Mouse (Mus musculus) midbrain, postnatal 0 days (tissue): ENCODE measurements around the gene Atp11a. TPM values are rescaled to one million over a fixed set of nuclear protein-coding genes. Genes with fewer than 3 reads are reported as not detected.

Experiments
- ATAC-seq: fragments of 200-750 bp; cut with Nextera tagmentation; 2 replicates; pipeline ENCODE4 v1.8.0; 2017; ENCODE audit warnings: moderate number of reproducible peaks, mild to moderate bottlenecking, moderate TSS enrichment, moderate library complexity; ENCODE audit not compliant: low FRiP score
- DNase-seq: peaks from one replicate; pipeline ENCODE4 v3.0.0-alpha.2; 2015; ENCODE audit warnings: low spot score
- H3K27ac ChIP-seq: fragments of 300-500 bp; sonication (generic); 2 replicates; pipeline ENCODE4 v1.5.1; 2014; ENCODE audit warnings: low read depth, mild to moderate bottlenecking, low read length, mixed read lengths
- H3K27me3 ChIP-seq: fragments of 300-500 bp; sonication (generic); 2 replicates; pipeline ENCODE4 v1.6.1; 2014; ENCODE audit warnings: low read length, control low read depth, mixed read lengths; ENCODE audit not compliant: insufficient read depth
- H3K36me3 ChIP-seq: fragments of 300-500 bp; sonication (generic); 2 replicates; pipeline ENCODE4 v1.6.1; 2014; ENCODE audit warnings: low read length, control low read depth, mixed read lengths; ENCODE audit not compliant: insufficient read depth
- H3K4me1 ChIP-seq: fragments of 300-500 bp; sonication (generic); 2 replicates; pipeline ENCODE4 v1.6.1; 2014; ENCODE audit warnings: mild to moderate bottlenecking, control low read depth, antibody characterized with exemption, low read length, mixed read lengths; ENCODE audit not compliant: insufficient read depth
- H3K4me2 ChIP-seq: fragments of 300-500 bp; sonication (generic); 2 replicates; pipeline ENCODE4 v1.6.1; 2014; ENCODE audit warnings: low read depth, mild to moderate bottlenecking, low read length, mixed read lengths; ENCODE audit not compliant: poor library complexity, severe bottlenecking
- H3K4me3 ChIP-seq: fragments of 300-500 bp; sonication (generic); 2 replicates; pipeline ENCODE4 v1.5.1; 2014; ENCODE audit warnings: low read depth, mild to moderate bottlenecking, low read length, moderate library complexity
- H3K9ac ChIP-seq: fragments of 300-500 bp; sonication (generic); replicated peaks from 2 replicates; pipeline ENCODE4 v1.6.1; 2014; ENCODE audit warnings: mild to moderate bottlenecking, low read length, moderate library complexity, mixed read lengths; ENCODE audit not compliant: poor library complexity, severe bottlenecking
- H3K9me3 ChIP-seq: fragments of 300-500 bp; sonication (generic); 2 replicates; pipeline ENCODE4 v1.6.1; 2016; ENCODE audit warnings: low read length, control low read depth
- CTCF ChIP-seq: IDR thresholded peaks from 2 replicates; pipeline ENCODE4 v1.5.1; 2016; ENCODE audit warnings: antibody characterized with exemption, mild to moderate bottlenecking
- WGBS: fragments of 180-500 bp; shearing (Covaris S2); extraction: QIAGEN DNeasy Blood & Tissue Kit; methylation state at CpG from one replicate; pipeline ENCODE4 v1.1.7; 2014; 5-methylcytosine and 5-hydroxymethylcytosine counted together
- polyA plus RNA-seq: library from polyadenylated mRNA; unstranded; fragments of >200 nt; fragmentation: Nextera tagmentation; extraction: Ambion mirVana; gene quantifications from 2 replicates; pipeline ENCODE4 v1.2.1, GENCODE M21; 2015
- total RNA-seq: library from RNA; depleted of rRNA; stranded (reverse); fragments of >200 nt; gene quantifications from 2 replicates; pipeline ENCODE4 v1.2.3, GENCODE M21; 2014

Gene Atp11a
- total and polyA plus RNA-seq, 2 experiments from 2014 or later, result 13.8 to 45.9 TPM

- 53% methylated on average over 4 of the region's 4 CpGs for WGBS
- H3K36me3 ChIP-seq, result peaks cover 9% of the 10 kb centered on the region
- H3K4me1 ChIP-seq, result no peaks in the 10 kb centered on the region
- H3K9me3 ChIP-seq, result no peaks in the 10 kb centered on the region
- H3K27ac ChIP-seq, result no peak overlapping the region
- H3K4me2 ChIP-seq, result no peak overlapping the region
- H3K9ac ChIP-seq, result no peak overlapping the region
- DNase-seq, result no peak
- no peak for ATAC-seq
- no peak overlapping the region for H3K4me3 ChIP-seq
- TF ChIP-seq CTCF, result no peak
- H3K27me3 ChIP-seq, result no peaks in the 10 kb centered on the region
Observed at GRCm38 (mm10) chr8:12805569-12805968, 48.8 kb downstream of the Atp11a start.

- WGBS, result 85% methylated on average over 2 of the region's 2 CpGs
- no peaks in the 10 kb centered on the region for H3K4me1 ChIP-seq
- DNase-seq, result no peak
Observed at GRCm38 (mm10) chr8:12808018-12808417, 51.2 kb downstream of the Atp11a start.

GRCm38 (mm10) chr8:12809516-12809915, 52.7 kb downstream of the Atp11a start:
- Histone ChIP-seq H3K27ac (no peak overlapping the region), H3K36me3 (peaks cover 27% of the 10 kb centered on the region), H3K4me3 (no peak overlapping the region), H3K9ac (no peak overlapping the region), H3K4me1 (no peaks in the 10 kb centered on the region), H3K9me3 (no peaks in the 10 kb centered on the region), H3K4me2 (no peak overlapping the region), H3K27me3 (no peaks in the 10 kb centered on the region)
- ATAC-seq (no peak), DNase-seq (no peak)
- TF ChIP-seq CTCF, result no peak
- WGBS, result 51% methylated on average over 2 of the region's 2 CpGs

More at GRCm38 (mm10) chr8:12808018-12808417, 51.2 kb downstream of the Atp11a start:
- ATAC-seq, result no peak
- peaks cover 25% of the 10 kb centered on the region for H3K36me3 ChIP-seq
- no peak overlapping the region for H3K4me3 ChIP-seq
- no peaks in the 10 kb centered on the region for H3K27me3 ChIP-seq
- no peak overlapping the region for H3K27ac ChIP-seq
- no peak overlapping the region for H3K9ac ChIP-seq
- H3K9me3 ChIP-seq, result no peaks in the 10 kb centered on the region
- H3K4me2 ChIP-seq, result no peak overlapping the region
- no peak for TF ChIP-seq CTCF

GRCm38 (mm10) chr8:12811231-12811630, 54.4 kb downstream of the Atp11a start:
- peak; percentile 54; the same call in 1 of the 2 replicates for TF ChIP-seq CTCF
- H3K36me3 ChIP-seq, result peaks cover 27% of the 10 kb centered on the region
- 45% methylated on average over 6 of the region's 6 CpGs for WGBS
- H3K4me3 ChIP-seq, result no peak overlapping the region
- no peaks in the 10 kb centered on the region for H3K4me1 ChIP-seq
- peak; percentile 46 for DNase-seq
- no peak overlapping the region for H3K4me2 ChIP-seq
- H3K9ac ChIP-seq, result no peak overlapping the region
- no peaks in the 10 kb centered on the region for H3K9me3 ChIP-seq
- no peak overlapping the region for H3K27ac ChIP-seq
- no peaks in the 10 kb centered on the region for H3K27me3 ChIP-seq
- ATAC-seq, result no peak

- Histone ChIP-seq H3K4me1 (no peaks in the 10 kb centered on the region), H3K27me3 (no peaks in the 10 kb centered on the region), H3K4me2 (no peak overlapping the region), H3K36me3 (peaks cover 29% of the 10 kb centered on the region), H3K27ac (no peak overlapping the region), H3K9ac (no peak overlapping the region), H3K9me3 (no peaks in the 10 kb centered on the region), H3K4me3 (no peak overlapping the region)
- DNase-seq (no peak), ATAC-seq (no peak)
- TF ChIP-seq CTCF, result no peak
- WGBS, result 66% methylated on average over 6 of the region's 6 CpGs
Observed at GRCm38 (mm10) chr8:12816412-12816811, 59.6 kb downstream of the Atp11a start.

- Histone ChIP-seq H3K27me3 (no peaks in the 10 kb centered on the region), H3K9ac (no peak overlapping the region), H3K4me2 (no peak overlapping the region), H3K9me3 (no peaks in the 10 kb centered on the region), H3K4me3 (no peak overlapping the region), H3K36me3 (peaks cover 59% of the 10 kb centered on the region), H3K27ac (no peak overlapping the region), H3K4me1 (no peaks in the 10 kb centered on the region)
- 89% methylated on average over 7 of the region's 7 CpGs for WGBS
- no peak for ATAC-seq
- TF ChIP-seq CTCF, result no peak
- no peak for DNase-seq
Observed at GRCm38 (mm10) chr8:12822892-12823291, 66.1 kb downstream of the Atp11a start.
